Mouse (Mus musculus): ENCODE results near the gene Gm11032.
"Not testable (repeated sequence)": the region's sequence is repeated elsewhere in the genome, so short reads cannot be mapped to it uniquely, and the experiment has no call there.

The Gm11032 gene

DNA sequence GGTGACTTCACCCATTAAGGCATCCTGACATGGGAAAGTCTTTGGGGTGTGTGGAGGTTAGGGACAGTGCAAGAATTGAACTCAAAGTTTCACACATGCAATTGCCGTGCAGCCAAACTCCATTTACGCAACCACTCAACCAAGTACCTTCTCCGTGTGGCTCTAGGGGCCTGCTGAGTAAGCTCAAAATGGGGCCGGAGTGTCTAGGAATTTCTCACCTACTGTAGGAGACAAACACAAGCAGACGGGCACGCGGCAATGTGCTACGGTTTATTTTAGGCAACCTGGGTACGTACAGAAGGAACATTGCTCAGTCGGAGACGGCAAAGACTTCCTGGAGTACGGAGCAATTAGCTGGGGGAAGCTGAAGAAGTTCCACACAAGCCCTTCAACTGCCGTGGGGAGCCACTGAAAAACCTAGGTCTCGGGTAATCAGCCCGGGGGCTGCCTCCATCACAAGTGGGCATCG, at the start of gene Gm11032:
Gene Gm11032 (plus strand): TSS at position 51 of the 469 bp plus-strand sequence.
- no peak for DNase-seq

DNA sequence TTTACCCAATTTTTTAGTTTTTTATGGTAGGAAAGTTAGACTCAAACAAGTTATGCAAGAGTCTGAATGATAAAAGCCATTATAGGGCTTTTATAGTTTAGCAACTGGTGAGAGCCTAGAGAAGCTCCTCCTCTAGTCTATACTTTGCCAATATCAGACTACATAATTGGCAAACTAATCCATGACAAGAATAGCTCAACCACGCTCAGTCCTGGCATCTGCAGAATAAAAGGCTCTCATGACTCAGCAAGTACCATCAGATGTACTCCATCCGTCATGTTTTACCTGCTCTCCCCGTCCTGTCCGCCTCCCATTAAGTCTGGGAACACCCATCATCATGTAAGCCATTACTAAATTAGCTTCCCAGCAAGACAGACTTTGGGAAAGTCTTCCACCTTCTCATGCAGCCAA, 48.4 kb upstream of the Gm11032 start:
- no peak for DNase-seq

GRCm38 (mm10) chr11:4576090-4576732, 43.7 kb upstream of the Gm11032 start:
- not testable (repeated sequence) for DNase-seq

GRCm38 (mm10) chr11:4577079-4577478, 42.8 kb upstream of the Gm11032 start:
- DNase-seq = no peak

DNA sequence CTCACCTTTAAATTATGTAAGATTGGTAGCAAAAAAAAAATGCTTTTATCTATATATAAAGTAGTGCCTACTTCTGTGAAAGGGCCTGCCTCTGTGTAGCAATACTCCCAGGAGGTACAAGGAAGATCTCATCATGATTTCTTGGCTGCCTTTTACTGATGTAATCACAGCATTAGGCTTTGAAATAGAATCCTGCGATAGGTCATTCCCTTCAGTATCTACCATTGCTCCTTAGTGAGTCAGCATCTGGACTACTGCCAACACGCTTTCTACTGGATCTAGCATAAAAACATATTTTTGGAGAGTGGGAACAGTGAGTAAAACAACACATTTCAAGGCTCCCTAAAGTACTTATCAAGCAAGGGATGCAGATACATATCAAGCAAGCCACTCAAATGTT, 41.2 kb upstream of the Gm11032 start:
- no peak for DNase-seq

DNA sequence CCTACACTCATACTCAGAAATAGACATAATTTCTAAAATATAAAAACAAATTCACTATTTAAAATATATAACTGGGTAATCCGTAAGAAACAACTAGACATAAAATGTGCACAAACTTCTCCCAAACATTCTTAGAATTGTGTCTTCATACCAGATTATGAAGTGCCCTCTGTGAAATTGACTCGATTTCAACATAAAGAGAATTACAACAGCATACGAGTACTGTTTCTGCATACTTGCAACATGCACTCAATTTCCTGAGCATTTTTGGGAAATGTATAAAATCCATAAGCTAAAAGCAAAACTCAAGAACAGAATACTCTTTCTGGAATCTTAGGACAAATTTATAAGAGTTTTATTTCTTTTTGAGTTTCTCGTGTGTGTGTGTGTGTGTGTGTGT, 28.1 kb upstream of the Gm11032 start:
- no peak for DNase-seq

DNA sequence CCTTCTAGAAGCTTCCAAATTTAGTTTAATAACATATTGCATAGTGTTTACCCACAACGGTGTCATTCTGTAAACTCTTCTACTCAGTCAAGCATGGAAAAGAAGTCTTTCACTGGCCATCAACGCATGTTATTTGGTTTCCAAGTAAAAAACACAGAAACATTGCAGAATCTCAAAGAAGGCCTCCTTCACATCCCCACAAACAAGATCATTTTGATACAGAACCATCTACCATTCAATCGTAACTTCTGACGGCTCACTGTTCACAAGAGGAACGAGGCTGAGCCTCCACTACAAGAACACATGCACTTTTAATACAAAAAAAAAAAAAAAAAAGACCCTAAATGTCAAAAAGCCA, 26.4 kb upstream of the Gm11032 start:
- DNase-seq = no peak

GRCm38 (mm10) chr11:4593849-4594607, 25.8 kb upstream of the Gm11032 start:
- peak; percentile 55 for DNase-seq

- DNase-seq = peak; percentile 99
Observed at GRCm38 (mm10) chr11:4594608-4595500, 25.0 kb upstream of the Gm11032 start, which contains the start of gene Mtmr3. Mtmr3 (minus strand) TSS chr11:4594863.

DNA sequence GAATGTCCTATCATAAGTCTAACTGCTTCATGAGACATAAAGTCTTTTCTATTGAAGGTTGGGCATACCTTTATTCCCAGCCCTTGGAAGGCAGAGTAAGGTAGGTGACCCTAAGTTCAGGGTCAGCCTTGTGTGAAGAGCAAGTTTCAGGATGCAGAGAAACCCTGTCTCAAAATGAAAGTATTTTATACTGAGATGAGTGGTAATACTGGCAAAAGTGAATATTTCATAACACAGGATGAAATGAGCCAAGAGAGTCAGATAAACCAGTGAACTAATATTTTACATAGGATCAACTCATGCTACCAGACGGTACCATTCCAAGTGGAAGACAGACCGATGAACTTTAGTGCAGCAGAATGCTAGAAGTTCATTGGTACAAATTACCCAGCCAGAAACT, 21.5 kb upstream of the Gm11032 start:
- DNase-seq = no peak

GRCm38 (mm10) chr11:4599916-4600315, 20.0 kb upstream of the Gm11032 start:
- no peak for DNase-seq

- DNase-seq = no peak
Observed at GRCm38 (mm10) chr11:4601890-4602289, 18.0 kb upstream of the Gm11032 start.

DNA sequence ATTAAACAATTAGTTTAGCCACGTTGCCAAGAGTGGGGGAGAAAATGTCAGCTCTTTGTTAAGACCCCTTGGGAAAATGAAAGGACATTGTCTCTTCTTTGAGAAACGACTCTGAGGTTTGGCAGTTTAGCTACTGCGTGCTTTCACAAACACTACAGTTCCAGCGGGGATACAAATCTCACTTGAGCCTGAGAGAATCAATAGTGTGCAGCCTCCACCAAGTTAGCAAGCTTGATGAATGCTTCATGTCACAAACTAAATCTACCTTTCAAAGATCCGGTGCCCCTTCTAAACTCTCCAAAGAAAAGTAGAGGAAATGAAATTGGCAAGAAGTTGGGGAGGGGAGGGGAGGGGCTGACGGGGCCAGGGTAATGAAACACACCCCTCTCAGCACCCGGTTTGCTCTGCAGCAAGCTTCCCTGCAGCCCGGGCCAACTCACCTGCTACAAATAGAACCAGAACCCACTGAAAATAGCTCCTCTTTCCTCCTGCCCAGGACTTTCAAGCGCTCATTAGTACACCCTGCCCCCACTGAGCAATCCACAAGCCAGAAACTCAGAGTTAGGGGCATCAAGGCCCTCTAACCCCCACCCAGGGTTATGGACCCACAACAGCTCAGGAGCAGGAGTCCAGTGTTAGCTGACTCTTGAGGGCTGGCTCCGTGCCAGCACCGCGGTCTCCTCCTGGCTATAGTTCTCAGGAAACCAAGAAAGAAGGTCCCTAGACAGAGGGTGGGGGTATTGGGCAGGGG, 17.0 kb upstream of the Gm11032 start:
- DNase-seq = peak; percentile 10

DNA sequence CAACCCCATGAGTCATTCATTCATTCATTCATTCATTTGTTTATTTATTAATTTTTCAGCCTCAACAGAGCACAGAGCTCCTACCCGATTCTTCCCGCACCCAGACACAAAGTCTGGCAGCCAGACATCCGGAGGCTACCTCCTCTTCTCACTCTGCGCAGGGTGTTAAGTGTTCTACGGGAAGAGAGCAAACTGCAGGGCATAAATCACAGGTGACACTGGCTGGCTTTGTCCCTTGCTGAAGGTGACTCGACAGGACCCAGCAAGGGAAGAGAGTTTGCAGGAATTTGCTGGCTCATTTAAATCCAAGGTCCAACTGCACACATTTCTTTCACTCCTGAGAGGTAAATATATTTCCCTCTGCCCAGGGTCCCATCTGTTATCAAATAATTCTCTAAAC, 15.4 kb upstream of the Gm11032 start:
- peak; percentile 34 for DNase-seq

DNA sequence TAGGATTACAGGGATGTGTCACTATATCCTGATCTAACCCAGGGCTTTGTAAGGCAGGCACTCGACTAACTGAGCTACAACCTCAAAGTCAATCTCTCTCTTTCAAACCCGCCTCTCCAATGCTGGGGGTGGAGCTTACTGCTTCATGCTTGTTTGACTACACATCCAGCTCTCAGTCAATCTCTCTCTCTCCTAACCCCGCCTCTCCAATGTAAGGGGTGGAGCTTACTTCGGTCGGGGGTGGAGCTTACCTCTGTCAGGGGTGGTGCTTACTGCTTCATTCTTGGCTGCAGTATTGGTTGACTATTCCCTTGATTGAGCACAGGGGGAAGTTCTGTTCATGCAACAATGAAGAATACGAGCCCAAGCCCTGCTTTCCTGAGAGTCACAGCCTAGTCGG, 14.5 kb upstream of the Gm11032 start:
- DNase-seq = peak; percentile 28

DNA sequence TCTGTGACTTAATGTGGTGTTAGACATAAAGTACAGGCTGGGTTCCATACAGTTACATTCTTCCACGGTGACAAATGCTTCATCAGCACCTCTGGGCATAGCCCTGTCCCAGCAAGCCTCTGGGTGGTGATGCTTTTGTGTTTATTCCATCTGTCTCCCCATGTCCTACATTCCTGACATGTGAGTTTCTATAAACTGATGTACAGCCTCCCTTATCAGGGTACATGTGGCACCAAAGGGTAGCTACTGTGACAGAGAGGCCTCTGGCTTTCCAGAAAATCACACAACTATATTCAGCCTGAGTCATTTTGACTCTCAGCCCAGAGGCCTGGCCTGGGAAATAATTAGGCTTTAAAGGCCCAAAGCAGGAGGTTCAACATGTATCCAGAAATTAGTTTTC, 13.3 kb upstream of the Gm11032 start:
- no peak for DNase-seq

GRCm38 (mm10) chr11:4611904-4612303, 8.0 kb upstream of the Gm11032 start:
- DNase-seq = no peak

- no peak for DNase-seq
Observed at GRCm38 (mm10) chr11:4620501-4621108, 738 bp downstream of the Gm11032 start.

DNA sequence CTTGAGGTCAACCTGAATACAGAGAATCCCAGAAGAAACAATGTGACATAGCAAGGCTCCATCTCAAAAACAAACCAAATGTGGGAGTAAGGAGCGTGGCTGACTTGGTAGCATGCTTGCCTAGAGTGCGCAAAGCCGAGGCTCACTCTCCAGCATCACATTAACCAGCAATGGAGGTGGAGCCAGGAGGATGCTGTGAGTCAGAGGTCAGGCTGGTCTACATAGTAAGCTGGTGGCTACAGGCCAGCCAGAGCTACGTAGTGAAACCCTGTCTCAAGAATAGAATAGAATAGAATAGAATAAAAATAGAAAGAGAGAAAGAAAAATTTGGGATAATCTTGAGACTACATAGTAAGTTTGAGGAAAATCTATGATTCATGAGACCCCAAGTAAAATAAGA, 2.0 kb downstream of the Gm11032 start:
- DNase-seq = no peak

- no peak for DNase-seq
Observed at GRCm38 (mm10) chr11:4622442-4622986, 2.6 kb downstream of the Gm11032 start.

DNA sequence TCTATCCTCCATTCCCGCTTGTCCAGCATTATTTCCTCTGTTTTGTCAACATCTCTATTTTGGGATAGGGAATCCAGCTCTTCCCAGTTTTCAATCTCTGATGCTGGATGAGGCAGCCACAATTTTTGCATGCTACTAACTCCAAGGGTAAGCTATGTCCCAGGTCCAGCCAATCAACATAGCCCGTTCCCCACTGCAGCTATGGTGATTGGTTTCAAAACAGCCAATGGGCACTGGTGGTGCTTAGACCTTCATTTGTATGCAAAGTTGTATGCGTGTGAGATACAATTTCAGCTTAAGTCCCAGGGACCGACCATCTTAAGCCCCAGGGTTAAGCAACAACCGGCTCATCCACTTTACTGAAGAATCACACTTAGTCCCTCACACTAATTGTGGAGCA, 3.1 kb downstream of the Gm11032 start:
- peak; percentile 15 for DNase-seq

DNA sequence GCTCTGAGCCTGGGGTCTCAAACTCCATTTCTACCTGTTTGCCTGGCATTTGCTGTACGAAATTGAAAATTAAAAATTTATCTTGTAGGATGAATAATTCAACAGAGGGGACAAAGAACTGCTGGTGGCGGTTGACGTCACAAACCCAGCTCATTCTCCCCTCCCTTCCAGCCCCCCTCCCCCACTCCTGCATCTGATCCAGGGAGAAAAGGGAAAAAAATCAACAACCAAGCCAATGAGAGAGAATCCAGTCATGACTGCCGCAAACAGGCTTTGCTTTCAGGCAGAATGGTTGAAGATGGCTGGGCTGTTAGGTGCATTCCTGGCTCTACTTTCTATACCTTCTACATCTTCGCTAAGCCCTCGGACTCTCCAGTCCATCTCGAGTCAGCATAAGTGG, 6.1 kb downstream of the Gm11032 start:
- DNase-seq = no peak

Data from embryo, embryonic 11 days (tissue).